Mouse (Mus musculus) myocyte (in vitro differentiated cells): Measurements from ENCODE around the gene Nos1ap.

ENCODE experiments used
- E2F4 ChIP-seq: IDR thresholded peaks from one replicate; pipeline ENCODE4 v1.6.1; 2011; ENCODE audit warnings: mild to moderate bottlenecking, control low read depth, moderate library complexity; ENCODE audit not compliant: insufficient read depth
- POLR2A ChIP-seq: IDR thresholded peaks from one replicate; pipeline ENCODE4 v1.6.1; 2011; ENCODE audit warnings: low read depth, mild to moderate bottlenecking, control low read depth, moderate library complexity; ENCODE audit not compliant: insufficient read length

- TF ChIP-seq E2F4: no peak
- TF ChIP-seq POLR2A: no peak
These were observed 73.5 kb downstream of the Nos1ap start for GRCm38 (mm10) chr1:170516182-170516581.
